ENCODE assay signal across 11 mouse cellular contexts in genomic region chr12:13120581-13120980, GRCm38 (mm10).
A peak's percentile ranks its signal among the peaks of the same experiment; 100 is the strongest.
DNase-seq lines count a peak whose midpoint lies in the region; ATAC-seq and TF ChIP-seq lines count a peak whose summit lies in the region.
"Had no signal": no experiment of that assay in that cellular context is flagged by ENCODE, and none has a peak within 500 bp of the region (broad histone marks: within the 10 kb centered on the region; RNA-seq: fewer than 3 reads in every experiment).

No protein-coding gene starts in this region.

- H3K4me1 ChIP-seq in heart, embryonic 13.5 days, result peaks cover 62% of the 10 kb centered on the region
- H3K4me1 ChIP-seq in midbrain, embryonic 10.5 days, result peaks cover 9% of the 10 kb centered on the region; the same call in 1 of the 2 replicates
- no peaks in the 10 kb centered on the region for H3K4me1 ChIP-seq in midbrain, postnatal 0 days (ENCODE audit: insufficient read depth, low read length)
- H3K4me1 ChIP-seq in embryonic facial prominence, embryonic 10.5 days, result peaks cover 37% of the 10 kb centered on the region
- no peaks in the 10 kb centered on the region for H3K4me1 ChIP-seq in stomach, postnatal 0 days (replicated peaks; ENCODE audit: control insufficient read depth, insufficient read depth)
- H3K4me1 ChIP-seq in forebrain, embryonic 16.5 days (replicated peaks; ENCODE audit: control insufficient read depth, insufficient read depth, low read length), result no peaks in the 10 kb centered on the region

- H3K27ac ChIP-seq in heart, embryonic 13.5 days (replicated peaks), result 0 out of 2 replicates have a peak overlapping the region, but pooled peaks have one; percentile 46
- H3K27ac ChIP-seq in midbrain, embryonic 10.5 days (replicated peaks), result 0 out of 2 replicates have a peak overlapping the region, but pooled peaks have one; percentile 0
- H3K27ac ChIP-seq in midbrain, postnatal 0 days (ENCODE audit: low read depth, low read length), result no peak overlapping the region
- peak overlapping the region; percentile 16; the same call in 1 of the 2 replicates for H3K27ac ChIP-seq in embryonic facial prominence, embryonic 10.5 days (replicated peaks)
- H3K27ac ChIP-seq in stomach, postnatal 0 days (replicated peaks), result no peak overlapping the region
- no peak overlapping the region for H3K27ac ChIP-seq in forebrain, embryonic 16.5 days (ENCODE audit: low read length)
- H3K27ac ChIP-seq: hindbrain, embryonic 12.5 days had no signal

- 24% methylated on average over 7 of the region's 7 CpGs for WGBS in heart, embryonic 13.5 days
- WGBS in midbrain, embryonic 10.5 days, result 61% methylated on average over 7 of the region's 7 CpGs
- WGBS in midbrain, postnatal 0 days, result 72% methylated on average over 7 of the region's 7 CpGs
- WGBS in embryonic facial prominence, embryonic 10.5 days, result 42% methylated on average over 7 of the region's 7 CpGs
- 20% methylated on average over 7 of the region's 7 CpGs for WGBS in stomach, postnatal 0 days
- 76% methylated on average over 7 of the region's 7 CpGs for WGBS in forebrain, embryonic 16.5 days

- H3K4me3 ChIP-seq in heart, embryonic 13.5 days, result no peak overlapping the region
- H3K4me3 ChIP-seq in midbrain, embryonic 10.5 days, result no peak overlapping the region
- no peak overlapping the region for H3K4me3 ChIP-seq in midbrain, postnatal 0 days (ENCODE audit: low read depth, low read length)
- H3K4me3 ChIP-seq in embryonic facial prominence, embryonic 10.5 days, result no peak overlapping the region
- no peak overlapping the region for H3K4me3 ChIP-seq in stomach, postnatal 0 days (ENCODE audit: low read depth, low read length)
- no peak overlapping the region for H3K4me3 ChIP-seq in forebrain, embryonic 16.5 days (replicated peaks; ENCODE audit: low read length)
- H3K4me3 ChIP-seq: hindbrain, embryonic 12.5 days had no signal

- H3K9me3 ChIP-seq in heart, embryonic 13.5 days, result no peaks in the 10 kb centered on the region
- H3K9me3 ChIP-seq in midbrain, embryonic 10.5 days (replicated peaks), result no peaks in the 10 kb centered on the region
- no peaks in the 10 kb centered on the region for H3K9me3 ChIP-seq in midbrain, postnatal 0 days (ENCODE audit: low read length)
- peaks cover 3% of the 10 kb centered on the region; the same call in 1 of the 2 replicates for H3K9me3 ChIP-seq in embryonic facial prominence, embryonic 10.5 days
- no peaks in the 10 kb centered on the region for H3K9me3 ChIP-seq in stomach, postnatal 0 days (ENCODE audit: control insufficient read depth, low read length)
- H3K9me3 ChIP-seq in forebrain, embryonic 16.5 days (ENCODE audit: control insufficient read depth, low read length), result no peaks in the 10 kb centered on the region
- H3K9me3 ChIP-seq: hindbrain, embryonic 12.5 days had no signal

- no peak for DNase-seq in heart, postnatal 10 days
- DNase-seq in midbrain, embryonic 10.5 days (ENCODE audit: low spot score), result no peak
- no peak for DNase-seq in midbrain, postnatal 0 days (ENCODE audit: low spot score)
- DNase-seq in embryonic facial prominence, embryonic 10.5 days (ENCODE audit: low spot score), result peak; percentile 54
- DNase-seq in stomach, postnatal 0 days (ENCODE audit: low spot score), result peak; percentile 20
- DNase-seq in urinary bladder, postnatal 25 days (ENCODE audit: low spot score), result no peak
- DNase-seq: gastrocnemius, postnatal 14 days had no signal

- no peaks in the 10 kb centered on the region for H3K36me3 ChIP-seq in heart, embryonic 13.5 days
- H3K36me3 ChIP-seq in midbrain, embryonic 10.5 days, result no peaks in the 10 kb centered on the region
- no peaks in the 10 kb centered on the region for H3K36me3 ChIP-seq in midbrain, postnatal 0 days (ENCODE audit: insufficient read depth, low read length)
- no peaks in the 10 kb centered on the region for H3K36me3 ChIP-seq in embryonic facial prominence, embryonic 10.5 days (replicated peaks)
- H3K36me3 ChIP-seq in stomach, postnatal 0 days (ENCODE audit: control insufficient read depth, insufficient read depth, low read length), result no peaks in the 10 kb centered on the region
- no peaks in the 10 kb centered on the region for H3K36me3 ChIP-seq in forebrain, embryonic 16.5 days (ENCODE audit: control insufficient read depth, insufficient read depth)
- H3K36me3 ChIP-seq: hindbrain, embryonic 12.5 days had no signal

- 0 out of 2 replicates have a peak, but pooled peaks cover 5% of the 10 kb centered on the region for H3K27me3 ChIP-seq in heart, embryonic 13.5 days (replicated peaks)
- H3K27me3 ChIP-seq in midbrain, embryonic 10.5 days (ENCODE audit: low read depth, poor library complexity, severe bottlenecking), result no peaks in the 10 kb centered on the region
- no peaks in the 10 kb centered on the region for H3K27me3 ChIP-seq in midbrain, postnatal 0 days (ENCODE audit: insufficient read depth, low read length)
- no peaks in the 10 kb centered on the region for H3K27me3 ChIP-seq in embryonic facial prominence, embryonic 10.5 days (replicated peaks; ENCODE audit: low read depth, poor library complexity, severe bottlenecking)
- H3K27me3 ChIP-seq in stomach, postnatal 0 days (ENCODE audit: control insufficient read depth, insufficient read depth, low read length), result no peaks in the 10 kb centered on the region
- no peaks in the 10 kb centered on the region for H3K27me3 ChIP-seq in forebrain, embryonic 16.5 days (replicated peaks; ENCODE audit: control insufficient read depth, insufficient read depth, low read length)
- H3K27me3 ChIP-seq: hindbrain, embryonic 12.5 days had no signal

- TF ChIP-seq CTCF in midbrain, postnatal 0 days (IDR thresholded peaks at IDR 0.05), result no peak
- no peak for TF ChIP-seq CTCF in stomach, postnatal 0 days (IDR thresholded peaks at IDR 0.05; ENCODE audit: low read depth)

- no peak for TF ChIP-seq EP300 in stomach, postnatal 0 days (optimal IDR thresholded peaks at IDR 0.05)

- intact Hi-C loops in heart, postnatal 10 days (cut with DNase I), result no loop called here

- no peak for ATAC-seq in heart, embryonic 13.5 days (ENCODE audit: extremely low read depth, insufficient number of reproducible peaks, low FRiP score, low TSS enrichment)
- no peak for ATAC-seq in midbrain, postnatal 0 days (ENCODE audit: low FRiP score)
- peak; percentile 64; the same call in 1 of the 2 replicates for ATAC-seq in stomach, postnatal 0 days (ENCODE audit: low FRiP score, low TSS enrichment)
- ATAC-seq in forebrain, embryonic 16.5 days, result no peak
- ATAC-seq: CD4-positive, CD25-positive, alpha-beta regulatory T cell, adult 4 months had no signal

- H3K9ac ChIP-seq in heart, embryonic 13.5 days, result no peak overlapping the region
- no peak overlapping the region for H3K9ac ChIP-seq in midbrain, postnatal 0 days (replicated peaks; ENCODE audit: low read length, poor library complexity, severe bottlenecking)
- H3K9ac ChIP-seq in stomach, postnatal 0 days (ENCODE audit: low read length), result no peak overlapping the region
- H3K9ac ChIP-seq in forebrain, embryonic 16.5 days (replicated peaks; ENCODE audit: low read depth, low read length), result no peak overlapping the region
- H3K9ac ChIP-seq: hindbrain, embryonic 12.5 days had no signal

- H3K4me2 ChIP-seq in heart, embryonic 13.5 days, result no peak overlapping the region
- H3K4me2 ChIP-seq in midbrain, postnatal 0 days (ENCODE audit: low read depth, low read length, poor library complexity, severe bottlenecking), result no peak overlapping the region
- H3K4me2 ChIP-seq in stomach, postnatal 0 days (replicated peaks; ENCODE audit: low read depth), result no peak overlapping the region
- H3K4me2 ChIP-seq in forebrain, embryonic 16.5 days (ENCODE audit: low read length), result no peak overlapping the region
- H3K4me2 ChIP-seq: hindbrain, embryonic 12.5 days had no signal

Comparison
In these comparisons a context has a peak if more than half of its experiments do, and no peak if none do; other contexts are left out.
1. H3K27ac ChIP-seq: peak in heart, embryonic 13.5 days (single experiment), midbrain, embryonic 10.5 days (single experiment) and embryonic facial prominence, embryonic 10.5 days (single experiment); none in midbrain, postnatal 0 days (single experiment), stomach, postnatal 0 days (single experiment) and forebrain, embryonic 16.5 days (single experiment).
2. DNase-seq: peak in embryonic facial prominence, embryonic 10.5 days (single experiment) and stomach, postnatal 0 days (single experiment); none in heart, postnatal 10 days (0 of 2), midbrain, embryonic 10.5 days (single experiment), midbrain, postnatal 0 days (single experiment) and urinary bladder, postnatal 25 days (single experiment).